Mouse (Mus musculus) stomach, embryonic 15.5 days (tissue): ENCODE measurements around the gene Ssh1. TPM values are rescaled to one million over a fixed set of nuclear protein-coding genes. Genes with fewer than 3 reads are reported as not detected.

Source experiments
- ATAC-seq: fragments of 200-750 bp; cut with Nextera tagmentation; 2 replicates; pipeline ENCODE4 v1.8.0; 2017; ENCODE audit warnings: low read depth, moderate number of reproducible peaks, moderate TSS enrichment; ENCODE audit not compliant: insufficient read depth, low FRiP score
- H3K27ac ChIP-seq: fragments of 300-500 bp; sonication (generic); 2 replicates; pipeline ENCODE4 v1.5.1; 2015; ENCODE audit warnings: mild to moderate bottlenecking, inconsistent platforms
- H3K27me3 ChIP-seq: fragments of 300-500 bp; sonication (generic); replicated peaks from 2 replicates; pipeline ENCODE4 v1.6.1; 2015; ENCODE audit warnings: inconsistent platforms
- H3K36me3 ChIP-seq: fragments of 300-500 bp; sonication (generic); 2 replicates; pipeline ENCODE4 v1.6.1; 2015; ENCODE audit warnings: inconsistent platforms
- H3K4me1 ChIP-seq: fragments of 300-500 bp; sonication (generic); 2 replicates; pipeline ENCODE4 v1.6.1; 2015; ENCODE audit warnings: inconsistent platforms
- H3K4me2 ChIP-seq: fragments of 300-500 bp; sonication (generic); 2 replicates; pipeline ENCODE4 v1.6.1; 2015; ENCODE audit warnings: mild to moderate bottlenecking, inconsistent platforms
- H3K4me3 ChIP-seq: fragments of 300-500 bp; sonication (generic); replicated peaks from 2 replicates; pipeline ENCODE4 v1.5.1; 2015; ENCODE audit warnings: inconsistent platforms
- H3K9ac ChIP-seq: fragments of 300-500 bp; sonication (generic); 2 replicates; pipeline ENCODE4 v1.6.1; 2015; ENCODE audit warnings: inconsistent platforms
- H3K9me3 ChIP-seq: fragments of 300-500 bp; sonication (generic); 2 replicates; pipeline ENCODE4 v1.6.1; 2016; ENCODE audit warnings: inconsistent platforms
- WGBS: fragments of 180-500 bp; shearing (Covaris S2); methylation state at CpG from one replicate; pipeline ENCODE4 v1.1.7; 2015; 5-methylcytosine and 5-hydroxymethylcytosine counted together
- polyA plus RNA-seq: library from polyadenylated mRNA; unstranded; fragments of >200 nt; fragmentation: Nextera tagmentation; extraction: Ambion mirVana; gene quantifications from 2 replicates; pipeline ENCODE4 v1.2.1, GENCODE M21; 2015

The Ssh1 gene
- polyA plus RNA-seq, 1 experiment from 2014 or later, result 13.7 TPM

DNA sequence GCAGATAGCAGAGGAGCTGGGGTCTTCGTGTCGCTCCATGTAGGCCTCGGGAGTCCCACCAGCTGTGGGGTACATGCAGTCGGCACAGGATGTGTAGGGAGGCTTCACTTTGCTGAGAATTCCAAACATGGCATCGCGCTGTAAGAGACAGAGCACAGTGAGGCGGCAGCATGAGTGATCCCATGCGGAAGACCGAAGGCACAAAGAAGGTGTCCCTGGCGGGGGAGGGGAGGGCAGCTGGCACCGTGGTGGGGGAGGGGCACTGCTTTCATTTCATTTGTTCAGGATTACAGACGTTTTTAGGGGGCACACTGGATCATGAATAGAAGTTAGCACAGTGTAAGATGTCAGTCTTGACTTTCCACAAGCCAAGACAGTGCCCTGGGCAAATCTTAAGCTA lies 50.4 kb downstream of the Ssh1 start:
- Histone ChIP-seq H3K4me1 (no peaks in the 10 kb centered on the region), H3K36me3 (peaks cover 45% of the 10 kb centered on the region), H3K4me3 (no peak overlapping the region), H3K9me3 (no peaks in the 10 kb centered on the region), H3K27ac (no peak overlapping the region), H3K9ac (no peak overlapping the region), H3K4me2 (no peak overlapping the region), H3K27me3 (no peaks in the 10 kb centered on the region)
- ATAC-seq, result no peak
- WGBS, result 83% methylated on average over 12 of the region's 12 CpGs

DNA sequence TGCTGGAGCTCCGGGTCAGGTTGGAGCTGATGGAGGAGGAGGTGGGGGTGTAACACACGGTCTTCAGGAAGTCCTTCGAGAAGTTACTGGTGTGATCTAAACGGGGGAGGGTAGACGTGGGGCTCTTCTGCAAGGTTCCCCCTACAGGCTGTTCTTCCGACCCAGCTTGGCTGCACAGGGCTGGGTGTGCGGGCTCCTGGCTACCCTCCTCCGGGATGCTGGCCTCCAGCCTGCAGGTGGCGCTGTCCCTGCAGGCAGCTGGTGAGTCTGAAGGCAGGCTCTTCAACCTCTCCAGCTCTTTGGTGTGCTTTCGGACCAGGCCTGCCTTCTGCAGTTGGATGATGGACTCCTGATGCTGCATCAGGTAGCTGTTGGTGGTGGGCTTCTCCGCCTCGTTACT lies 51.1 kb downstream of the Ssh1 start:
- Histone ChIP-seq H3K4me3 (no peak overlapping the region), H3K27me3 (no peaks in the 10 kb centered on the region), H3K27ac (no peak overlapping the region), H3K9ac (no peak overlapping the region), H3K36me3 (peaks cover 44% of the 10 kb centered on the region), H3K4me1 (no peaks in the 10 kb centered on the region), H3K9me3 (no peaks in the 10 kb centered on the region), H3K4me2 (no peak overlapping the region)
- WGBS, result 87% methylated on average over 12 of the region's 12 CpGs
- no peak for ATAC-seq

DNA sequence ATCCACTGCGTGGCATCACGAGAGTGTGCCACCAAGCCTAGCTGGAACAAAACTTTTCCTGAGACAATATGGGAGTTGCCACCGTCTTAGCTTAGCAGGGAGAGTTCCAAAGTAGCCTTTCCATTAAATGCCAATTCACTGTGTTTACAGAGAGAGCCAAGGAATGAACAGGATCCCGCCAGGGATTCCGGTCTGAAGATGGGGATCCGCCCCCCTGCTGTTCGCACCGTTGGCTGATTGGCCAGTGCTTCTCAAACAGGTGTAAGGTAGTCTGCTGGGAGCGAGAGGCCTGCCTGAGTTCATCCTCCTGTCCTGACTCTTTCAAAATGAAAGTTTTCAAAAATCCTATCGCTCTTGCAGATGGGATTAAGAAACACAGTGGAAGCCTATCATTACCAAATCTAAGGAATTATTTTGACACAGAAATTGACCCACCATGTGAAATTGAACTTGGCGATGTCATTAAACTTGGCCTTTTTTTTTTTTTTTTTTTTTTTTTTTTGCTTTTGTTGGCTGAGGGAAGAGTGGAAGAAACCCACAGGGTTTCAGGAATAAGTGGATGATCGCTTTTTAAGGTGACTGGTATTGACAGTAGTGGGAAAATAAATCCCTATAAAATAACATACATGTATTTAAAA lies 54.3 kb downstream of the Ssh1 start:
- 55% methylated on average over 12 of the region's 12 CpGs for WGBS

DNA sequence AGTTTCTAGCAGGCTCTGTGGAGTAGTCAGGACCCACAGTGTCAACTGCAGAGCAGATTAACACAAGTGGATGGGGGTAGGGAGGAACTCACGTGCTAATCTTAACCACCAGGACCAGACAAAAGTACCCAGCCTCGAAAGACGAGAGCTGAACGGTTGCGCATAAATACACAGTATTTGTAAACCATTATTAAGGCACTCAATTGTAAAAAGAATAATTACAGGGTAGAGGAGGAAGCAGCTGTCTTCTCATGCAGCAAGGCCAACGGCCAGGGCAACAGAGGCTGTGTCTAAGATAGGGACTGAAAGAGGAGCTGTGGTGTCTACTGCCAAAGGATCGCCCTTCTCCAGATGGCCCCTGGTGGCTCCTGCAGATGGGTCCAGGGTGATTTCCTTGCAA lies 56.0 kb downstream of the Ssh1 start:
- Histone ChIP-seq H3K4me3 (no peak overlapping the region), H3K27me3 (no peaks in the 10 kb centered on the region)
- no peak for ATAC-seq

More for the DNA sequence above, 54.3 kb downstream of the Ssh1 start:
- H3K9me3 ChIP-seq, result no peaks in the 10 kb centered on the region
- H3K36me3 ChIP-seq, result peaks cover 32% of the 10 kb centered on the region
- no peak overlapping the region for H3K4me3 ChIP-seq
- H3K4me1 ChIP-seq, result no peaks in the 10 kb centered on the region
- H3K27me3 ChIP-seq, result no peaks in the 10 kb centered on the region
- no peak for ATAC-seq
- no peak overlapping the region for H3K9ac ChIP-seq
- H3K27ac ChIP-seq, result no peak overlapping the region
- no peak overlapping the region for H3K4me2 ChIP-seq

DNA sequence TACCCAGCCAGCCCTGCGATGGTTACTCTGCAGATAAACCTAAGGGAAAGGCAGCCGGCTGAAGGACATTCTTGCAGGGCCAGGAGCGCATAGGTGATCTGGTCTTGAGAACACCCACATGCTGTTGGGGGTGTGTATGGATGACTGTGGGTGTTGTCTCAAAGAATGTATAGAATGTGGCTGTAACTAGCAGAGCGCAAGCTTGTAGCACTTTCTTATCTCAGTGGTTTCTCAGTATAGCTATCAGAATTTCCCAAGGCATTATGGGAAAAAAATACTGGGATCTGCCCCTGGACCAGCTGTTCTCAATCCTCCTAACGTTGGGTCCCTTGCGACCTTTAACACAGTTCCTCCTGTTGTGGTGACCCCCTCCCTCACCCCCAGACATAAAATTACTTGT lies 59.8 kb downstream of the Ssh1 start:
- Histone ChIP-seq H3K27ac (no peak overlapping the region), H3K27me3 (no peaks in the 10 kb centered on the region), H3K9me3 (no peaks in the 10 kb centered on the region), H3K4me3 (no peak overlapping the region), H3K4me2 (no peak overlapping the region), H3K9ac (no peak overlapping the region), H3K36me3 (no peaks in the 10 kb centered on the region), H3K4me1 (peaks cover 12% of the 10 kb centered on the region)
- ATAC-seq, result no peak
- 50% methylated on average over 6 of the region's 6 CpGs for WGBS

More for the DNA sequence above, 56.0 kb downstream of the Ssh1 start:
- H3K4me1 ChIP-seq, result peaks cover 3% of the 10 kb centered on the region; the same call in 1 of the 2 replicates
- H3K27ac ChIP-seq, result no peak overlapping the region
- no peak overlapping the region for H3K9ac ChIP-seq
- no peak overlapping the region for H3K4me2 ChIP-seq
- WGBS, result 75% methylated on average over 7 of the region's 7 CpGs
- H3K9me3 ChIP-seq, result no peaks in the 10 kb centered on the region
- H3K36me3 ChIP-seq, result peaks cover 22% of the 10 kb centered on the region

DNA sequence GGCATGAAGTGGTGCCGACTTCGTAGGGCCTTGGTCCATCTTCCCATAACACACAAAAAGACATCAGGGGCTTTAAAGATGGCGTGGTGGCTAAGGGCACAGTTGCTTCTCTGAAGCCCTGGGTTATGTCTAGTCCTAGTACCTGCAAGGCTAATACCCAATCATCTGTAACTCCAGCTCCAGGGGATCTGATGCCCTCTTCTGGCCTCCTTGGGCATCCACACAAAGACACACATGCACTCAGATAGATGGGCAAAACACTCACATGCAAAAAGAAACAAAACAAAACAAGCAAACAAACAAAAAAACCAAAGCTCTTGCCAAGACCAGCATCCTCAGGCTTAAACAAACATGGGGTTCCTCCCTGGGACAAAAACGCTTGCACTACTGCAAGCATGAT lies 60.2 kb downstream of the Ssh1 start:
- H3K36me3 ChIP-seq, result no peaks in the 10 kb centered on the region
- H3K27me3 ChIP-seq, result no peaks in the 10 kb centered on the region
- H3K9me3 ChIP-seq, result no peaks in the 10 kb centered on the region
- WGBS, result 76% methylated on average over 4 of the region's 4 CpGs
- H3K9ac ChIP-seq, result no peak overlapping the region
- H3K4me3 ChIP-seq, result no peak overlapping the region
- H3K4me1 ChIP-seq, result peaks cover 12% of the 10 kb centered on the region
- no peak overlapping the region for H3K4me2 ChIP-seq
- no peak for ATAC-seq
- no peak overlapping the region for H3K27ac ChIP-seq

DNA sequence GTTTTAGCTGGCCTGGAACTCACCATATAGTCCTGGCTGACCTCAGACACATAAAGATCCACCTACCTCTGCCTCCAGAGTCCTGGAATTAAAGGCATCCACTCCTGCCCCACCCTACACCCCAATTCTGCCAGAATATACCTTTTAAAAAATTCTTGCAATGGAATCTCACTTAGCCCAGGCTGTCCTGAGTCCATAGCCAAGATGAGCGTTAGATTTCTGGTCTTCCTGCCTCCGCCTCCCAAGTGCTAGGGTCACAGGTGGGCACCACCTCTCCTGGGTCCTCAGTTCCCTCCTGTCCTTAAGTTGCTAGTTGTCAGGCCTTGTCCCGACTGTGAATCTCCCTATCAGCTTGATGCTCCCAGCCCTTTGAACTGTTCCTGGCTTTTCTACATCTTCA lies 61.4 kb downstream of the Ssh1 start:
- Histone ChIP-seq H3K4me1 (peaks cover 12% of the 10 kb centered on the region), H3K9ac (no peak overlapping the region)
- WGBS, result 74% methylated on average over 3 of the region's 3 CpGs

DNA sequence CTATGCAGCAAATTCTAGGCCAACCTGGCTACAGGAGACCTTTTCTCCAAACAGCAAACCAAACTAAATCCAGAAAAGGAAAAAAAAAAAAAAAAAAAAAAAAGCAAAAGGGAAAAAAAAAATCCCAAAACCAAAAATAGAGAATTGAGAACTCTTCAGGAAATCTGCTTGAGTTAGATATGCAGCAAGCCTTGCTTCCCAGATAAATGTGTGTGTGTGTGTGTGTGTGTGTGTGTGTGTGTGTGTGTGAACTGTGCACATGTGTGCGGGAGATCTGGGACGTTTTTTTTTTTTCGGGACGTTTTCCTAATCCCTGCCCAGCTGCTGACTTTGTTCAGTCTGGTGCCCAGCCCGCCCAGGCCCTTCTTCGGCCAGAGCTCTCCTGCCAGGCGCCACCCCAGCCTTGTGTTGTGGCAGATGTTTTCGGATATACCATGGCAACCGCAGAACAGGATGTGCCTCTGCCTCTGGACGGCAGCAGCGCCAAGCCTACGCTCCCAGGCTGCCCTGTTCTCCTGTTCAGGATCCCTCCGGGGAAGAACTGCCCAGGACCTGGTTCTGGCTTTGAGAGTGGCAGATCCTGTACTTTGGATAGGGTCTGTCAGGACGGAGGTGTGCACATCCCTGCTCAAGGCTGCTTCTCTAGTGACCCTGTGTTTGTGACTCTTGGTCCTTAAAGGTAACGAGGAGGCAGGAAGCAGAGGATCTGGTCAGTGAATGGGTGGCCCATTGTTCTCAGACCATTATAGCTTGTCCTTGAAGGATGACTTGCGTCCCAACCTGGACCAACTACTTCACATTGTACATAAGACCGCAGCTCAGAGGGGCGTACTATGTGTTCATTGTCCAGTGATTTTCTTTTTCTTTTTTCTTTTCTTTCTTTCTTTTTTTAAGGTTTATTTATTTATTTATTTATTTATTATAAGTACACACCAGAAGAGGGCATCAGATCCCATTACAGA lies 62.8 kb downstream of the Ssh1 start:
- H3K4me2 ChIP-seq, result peak overlapping the region; percentile 33
- no peaks in the 10 kb centered on the region for H3K36me3 ChIP-seq
- no peaks in the 10 kb centered on the region for H3K9me3 ChIP-seq
- peak overlapping the region; percentile 46 for H3K27ac ChIP-seq
- no peaks in the 10 kb centered on the region for H3K27me3 ChIP-seq
- 39% methylated on average over 18 of the region's 18 CpGs for WGBS
- no peak overlapping the region for H3K9ac ChIP-seq
- no peak overlapping the region for H3K4me3 ChIP-seq
- peaks cover 12% of the 10 kb centered on the region for H3K4me1 ChIP-seq
- peak; percentile 32; the same call in 1 of the 2 replicates for ATAC-seq

More for the DNA sequence above, 61.4 kb downstream of the Ssh1 start:
- H3K4me2 ChIP-seq, result no peak overlapping the region
- H3K36me3 ChIP-seq, result no peaks in the 10 kb centered on the region
- no peaks in the 10 kb centered on the region for H3K27me3 ChIP-seq
- ATAC-seq, result no peak
- no peak overlapping the region for H3K4me3 ChIP-seq
- no peaks in the 10 kb centered on the region for H3K9me3 ChIP-seq
- H3K27ac ChIP-seq, result no peak overlapping the region

DNA sequence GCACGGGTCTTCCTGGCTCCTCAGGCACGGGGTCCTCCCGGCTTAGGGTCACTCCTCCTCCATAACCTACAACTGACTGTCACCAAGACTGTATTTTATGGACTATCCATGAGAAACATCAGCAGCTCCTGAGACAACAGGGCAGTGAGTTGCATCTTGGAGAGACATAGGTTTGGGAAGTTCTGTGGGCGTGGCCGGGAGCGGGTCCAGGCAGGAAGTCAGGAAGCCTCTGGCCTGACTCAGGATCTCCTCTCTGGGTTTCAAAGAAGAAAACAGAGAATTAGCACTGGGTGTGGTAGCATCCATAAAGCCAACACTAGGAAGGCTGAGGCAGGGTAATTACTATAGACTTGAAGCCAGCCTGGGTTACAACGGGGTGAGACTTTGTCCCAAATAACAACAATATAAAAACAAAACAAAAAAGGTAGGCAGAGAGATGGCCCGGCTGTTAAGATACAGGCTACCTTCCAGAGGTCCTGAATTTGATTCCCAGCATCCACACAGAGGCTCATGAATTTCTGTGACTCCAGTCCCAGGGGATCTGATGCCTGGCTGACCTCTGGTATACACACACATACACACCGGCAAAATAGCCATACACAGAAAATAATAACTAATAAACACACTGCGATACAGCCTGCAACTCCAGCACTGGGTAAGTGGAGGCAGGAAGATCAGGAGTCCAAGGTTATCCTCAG lies 63.6 kb downstream of the Ssh1 start:
- Histone ChIP-seq H3K9me3 (no peaks in the 10 kb centered on the region), H3K4me1 (peaks cover 12% of the 10 kb centered on the region), H3K9ac (no peak overlapping the region), H3K36me3 (no peaks in the 10 kb centered on the region), H3K27ac (peak overlapping the region; percentile 6; the same call in 1 of the 2 replicates), H3K4me3 (no peak overlapping the region), H3K4me2 (0 out of 2 replicates have a peak overlapping the region, but pooled peaks have one; percentile 19), H3K27me3 (no peaks in the 10 kb centered on the region)
- ATAC-seq, result no peak
- 52% methylated on average over 10 of the region's 10 CpGs for WGBS

DNA sequence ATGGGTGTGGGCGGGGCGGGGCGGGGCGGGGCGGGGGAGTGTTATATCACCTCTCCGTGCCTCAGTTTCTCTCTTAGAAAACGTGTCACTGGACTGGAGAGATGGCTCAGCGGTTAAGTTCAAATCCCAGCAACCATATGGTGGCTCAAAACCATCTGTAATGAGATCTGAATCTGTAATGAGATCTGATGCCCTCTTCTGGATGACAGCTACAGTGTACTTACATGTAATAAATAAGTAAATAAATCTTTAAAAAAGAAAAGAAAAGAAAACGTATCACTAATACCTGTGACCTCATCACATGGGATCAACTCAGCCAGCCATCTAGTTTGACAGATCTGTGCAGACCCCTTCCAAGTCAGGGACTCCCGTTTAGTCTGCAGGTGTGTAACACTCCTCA lies 64.2 kb downstream of the Ssh1 start:
- peak overlapping the region; percentile 6; the same call in 1 of the 2 replicates for H3K27ac ChIP-seq
- H3K4me1 ChIP-seq, result peaks cover 12% of the 10 kb centered on the region
- no peaks in the 10 kb centered on the region for H3K9me3 ChIP-seq
- ATAC-seq, result no peak
- WGBS, result 56% methylated on average over 10 of the region's 10 CpGs
- H3K36me3 ChIP-seq, result no peaks in the 10 kb centered on the region
- H3K27me3 ChIP-seq, result no peaks in the 10 kb centered on the region
- H3K9ac ChIP-seq, result no peak overlapping the region
- no peak overlapping the region for H3K4me3 ChIP-seq
- 0 out of 2 replicates have a peak overlapping the region, but pooled peaks have one; percentile 19 for H3K4me2 ChIP-seq

DNA sequence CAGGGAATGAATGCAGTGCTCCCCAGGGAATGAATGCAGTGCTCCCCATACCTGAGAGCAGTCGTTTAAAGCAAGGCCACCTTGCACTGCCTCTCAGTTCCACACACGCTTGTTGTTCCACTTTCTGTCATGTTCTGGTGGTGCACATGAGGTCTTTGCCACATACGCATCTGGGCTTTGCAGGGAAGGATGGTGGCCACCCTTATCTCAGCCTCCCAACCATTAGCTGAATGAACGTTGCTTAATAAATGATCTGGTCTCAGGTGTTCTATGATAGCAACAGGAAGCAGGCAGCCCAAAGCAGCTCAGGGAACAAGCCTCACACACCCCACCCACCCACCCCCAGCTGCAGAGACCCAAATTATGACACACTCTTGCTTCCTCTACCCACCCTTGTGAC lies 69.1 kb downstream of the Ssh1 start:
- H3K9ac ChIP-seq, result no peak overlapping the region
- ATAC-seq, result no peak
- H3K4me1 ChIP-seq, result 0 out of 2 replicates have a peak, but pooled peaks cover 4% of the 10 kb centered on the region
- no peaks in the 10 kb centered on the region for H3K27me3 ChIP-seq
- H3K36me3 ChIP-seq, result no peaks in the 10 kb centered on the region
- WGBS, result 73% methylated on average over 4 of the region's 4 CpGs
- no peak overlapping the region for H3K4me2 ChIP-seq
- H3K9me3 ChIP-seq, result no peaks in the 10 kb centered on the region
- H3K27ac ChIP-seq, result no peak overlapping the region
- H3K4me3 ChIP-seq, result no peak overlapping the region
